Mouse (Mus musculus) liver, postnatal 0 days (tissue): Measurements from ENCODE around the gene Tspan10. TPM values are rescaled to one million over a fixed set of nuclear protein-coding genes. Genes with fewer than 3 reads are reported as not detected.
A peak's percentile ranks its signal among the peaks of the same experiment; 100 is the strongest.

ENCODE experiments used
- ATAC-seq: fragments of 200-750 bp; cut with Nextera tagmentation; 2 replicates; pipeline ENCODE4 v1.8.0; 2017; ENCODE audit warnings: mild to moderate bottlenecking, moderate library complexity
- DNase-seq: peaks from one replicate; pipeline ENCODE4 v3.0.0-alpha.2; 2016
- H3K27ac ChIP-seq: fragments of 300-500 bp; sonication (generic); 2 replicates; pipeline ENCODE4 v1.5.1; 2014; ENCODE audit warnings: antibody characterized with exemption, moderate library complexity, mild to moderate bottlenecking, low read depth
- H3K27me3 ChIP-seq: fragments of 300-500 bp; sonication (generic); 2 replicates; pipeline ENCODE4 v1.6.1; 2014; ENCODE audit warnings: low read length, control low read depth, mixed read lengths; ENCODE audit not compliant: insufficient read depth
- H3K36me3 ChIP-seq: fragments of 300-500 bp; sonication (generic); replicated peaks from 2 replicates; pipeline ENCODE4 v1.6.1; 2014; ENCODE audit warnings: mild to moderate bottlenecking, control low read depth, low read length, moderate library complexity, mixed read lengths; ENCODE audit not compliant: insufficient read depth
- H3K4me1 ChIP-seq: fragments of 300-500 bp; sonication (generic); 2 replicates; pipeline ENCODE4 v1.6.1; 2014; ENCODE audit warnings: antibody characterized with exemption, mild to moderate bottlenecking, control low read depth; ENCODE audit not compliant: insufficient read depth
- H3K4me2 ChIP-seq: fragments of 300-500 bp; sonication (generic); 2 replicates; pipeline ENCODE4 v1.6.1; 2014; ENCODE audit warnings: low read depth, mild to moderate bottlenecking, low read length, moderate library complexity, mixed read lengths
- H3K4me3 ChIP-seq: fragments of 300-500 bp; sonication (generic); 2 replicates; pipeline ENCODE4 v1.5.1; 2014; ENCODE audit warnings: low read depth, low read length
- H3K9ac ChIP-seq: fragments of 300-500 bp; sonication (generic); replicated peaks from 2 replicates; pipeline ENCODE4 v1.6.1; 2014; ENCODE audit warnings: mild to moderate bottlenecking, moderate library complexity
- H3K9me3 ChIP-seq: fragments of 300-500 bp; sonication (generic); 2 replicates; pipeline ENCODE4 v1.6.1; 2016; ENCODE audit warnings: mild to moderate bottlenecking, control low read depth, low read length, mixed read lengths
- CTCF ChIP-seq: sonication (generic); IDR thresholded peaks from 2 replicates; pipeline ENCODE4 v1.5.1; 2016; ENCODE audit warnings: antibody characterized with exemption, low read depth
- EP300 ChIP-seq: IDR thresholded peaks from 2 replicates; pipeline ENCODE4 v1.6.1; 2016; ENCODE audit warnings: antibody characterized with exemption, low read depth, mild to moderate bottlenecking
- WGBS: fragments of 180-500 bp; shearing (Covaris S2); extraction: QIAGEN DNeasy Blood & Tissue Kit; methylation state at CpG from one replicate; pipeline ENCODE4 v1.1.7; 2014; ENCODE audit not compliant: insufficient replicate concordance; 5-methylcytosine and 5-hydroxymethylcytosine counted together
- polyA plus RNA-seq: library from polyadenylated mRNA; unstranded; fragments of >200 nt; fragmentation: Nextera tagmentation; extraction: Ambion mirVana; gene quantifications from 2 replicates; pipeline ENCODE4 v1.2.1, GENCODE M21; 2015

Gene Tspan10
- polyA plus RNA-seq, 1 experiment from 2014 or later: not detected

- H3K4me2 ChIP-seq: peak within 1 kb of the TSS; percentile 78
- H3K9ac ChIP-seq: peak within 1 kb of the TSS; percentile 91
- peaks cover 26% of the 10 kb centered on the region for H3K36me3 ChIP-seq
- 0 out of 2 replicates have a peak, but pooled peaks cover 9% of the 10 kb centered on the region for H3K4me1 ChIP-seq
- TF ChIP-seq CTCF: peak; percentile 24; the same call in 1 of the 2 replicates
- TF ChIP-seq EP300: no peak
- peak within 1 kb of the TSS; percentile 90 for H3K27ac ChIP-seq
- 3% methylated on average over 59 of the region's 77 CpGs for WGBS
- no peaks in the 10 kb centered on the region for H3K27me3 ChIP-seq
- DNase-seq (peak; percentile 92), ATAC-seq (peak; percentile 92)
- peak within 1 kb of the TSS; percentile 87 for H3K4me3 ChIP-seq
- H3K9me3 ChIP-seq: no peaks in the 10 kb centered on the region
Observed at GRCm38 (mm10) chr11:120437152-120437856, 5.1 kb upstream of the Tspan10 start, which contains the start of gene Nploc4. Nploc4 (minus strand) TSS chr11:120437708.

- Histone ChIP-seq H3K4me1 (0 out of 2 replicates have a peak, but pooled peaks cover 9% of the 10 kb centered on the region), H3K27ac (peak overlapping the region; percentile 90), H3K4me3 (peak overlapping the region; percentile 87), H3K9ac (peak overlapping the region; percentile 91), H3K4me2 (peak overlapping the region; percentile 78), H3K9me3 (no peaks in the 10 kb centered on the region), H3K27me3 (no peaks in the 10 kb centered on the region), H3K36me3 (peaks cover 20% of the 10 kb centered on the region)
- no peak for ATAC-seq
- no peak for TF ChIP-seq EP300
- DNase-seq: no peak
- whole genome bisulfite sequencing: 26% methylated on average over 12 of the region's 12 CpGs
Observed at GRCm38 (mm10) chr11:120437857-120438385, 4.5 kb upstream of the Tspan10 start.

- Histone ChIP-seq H3K27me3 (no peaks in the 10 kb centered on the region), H3K9me3 (no peaks in the 10 kb centered on the region), H3K27ac (no peak overlapping the region), H3K4me2 (no peak overlapping the region), H3K4me1 (no peaks in the 10 kb centered on the region), H3K9ac (no peak overlapping the region), H3K36me3 (no peaks in the 10 kb centered on the region), H3K4me3 (no peak overlapping the region)
- ATAC-seq: no peak
- TF ChIP-seq EP300: no peak
- TF ChIP-seq CTCF: peak; percentile 18; the same call in 1 of the 2 replicates
- WGBS: 82% methylated on average over 3 of the region's 3 CpGs
- no peak for DNase-seq
Observed at GRCm38 (mm10) chr11:120442765-120443280, 379 bp downstream of the Tspan10 start.

GRCm38 (mm10) chr11:120444106-120444505 is 1.7 kb downstream of the Tspan10 start:
- 56% methylated on average over 6 of the region's 6 CpGs for WGBS
- Histone ChIP-seq H3K4me1 (no peaks in the 10 kb centered on the region), H3K9me3 (no peaks in the 10 kb centered on the region), H3K27me3 (no peaks in the 10 kb centered on the region), H3K36me3 (no peaks in the 10 kb centered on the region), H3K27ac (no peak overlapping the region), H3K4me2 (no peak overlapping the region), H3K9ac (no peak overlapping the region), H3K4me3 (no peak overlapping the region)
- no peak for DNase-seq
- TF ChIP-seq EP300 (no peak), CTCF (no peak)
- no peak for ATAC-seq

GRCm38 (mm10) chr11:120445475-120445874 is 3.0 kb downstream of the Tspan10 start:
- WGBS: 51% methylated on average over 3 of the region's 3 CpGs

GRCm38 (mm10) chr11:120447179-120447578 is 4.7 kb downstream of the Tspan10 start:
- DNase-seq: no peak

More at GRCm38 (mm10) chr11:120445475-120445874, 3.0 kb downstream of the Tspan10 start:
- Histone ChIP-seq H3K27me3 (no peaks in the 10 kb centered on the region), H3K4me1 (no peaks in the 10 kb centered on the region), H3K27ac (no peak overlapping the region), H3K9me3 (no peaks in the 10 kb centered on the region), H3K9ac (no peak overlapping the region), H3K4me2 (no peak overlapping the region), H3K36me3 (no peaks in the 10 kb centered on the region), H3K4me3 (no peak overlapping the region)
- TF ChIP-seq CTCF: no peak
- TF ChIP-seq EP300: no peak
- DNase-seq (no peak), ATAC-seq (no peak)

More at GRCm38 (mm10) chr11:120447179-120447578, 4.7 kb downstream of the Tspan10 start:
- WGBS: 79% methylated on average over 7 of the region's 7 CpGs
- Histone ChIP-seq H3K9ac (no peak overlapping the region), H3K27me3 (no peaks in the 10 kb centered on the region), H3K36me3 (no peaks in the 10 kb centered on the region), H3K9me3 (no peaks in the 10 kb centered on the region), H3K4me3 (no peak overlapping the region), H3K27ac (no peak overlapping the region), H3K4me2 (no peak overlapping the region), H3K4me1 (no peaks in the 10 kb centered on the region)
- TF ChIP-seq CTCF (no peak), EP300 (no peak)
- no peak for ATAC-seq
